Mouse (Mus musculus): ENCODE measurements around the gene Vat1. TPM values are rescaled to one million over a fixed set of nuclear protein-coding genes. Genes with fewer than 3 reads are reported as not detected.

Vat1 gene
- polyA plus RNA-seq, 1 experiment from 2014 or later: 39.3 TPM

DNA sequence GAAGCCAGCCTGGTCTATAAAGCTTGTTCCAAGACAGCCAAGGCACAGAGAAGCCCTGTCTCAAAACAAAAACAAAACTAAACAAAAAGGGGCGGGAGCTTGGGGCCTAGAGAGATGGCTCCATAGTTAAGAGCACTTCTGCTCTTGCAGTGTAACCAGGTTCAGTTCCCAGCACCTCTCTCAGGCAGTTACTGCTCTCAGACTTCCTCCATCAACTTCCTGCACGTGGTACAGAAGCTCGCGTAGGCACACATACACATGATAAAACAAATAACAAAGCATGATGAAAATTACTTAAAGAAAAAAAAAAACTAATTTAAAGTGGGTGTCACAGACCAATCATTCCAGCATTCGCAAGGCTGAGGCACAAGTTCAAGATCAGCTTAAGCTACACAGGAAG, 45.9 kb downstream of the Vat1 start:
- Histone ChIP-seq H3K27me3 (replicated peaks) (no peaks in the 10 kb centered on the region), H3K9me3 (replicated peaks) (no peaks in the 10 kb centered on the region), H3K27ac (ENCODE audit: poor library complexity, severe bottlenecking) (no peak overlapping the region), H3K4me1 (replicated peaks) (peaks cover 22% of the 10 kb centered on the region), H3K9ac (no peak overlapping the region), H3K36me3 (peaks cover 30% of the 10 kb centered on the region), H3K4me2 (no peak overlapping the region), H3K4me3 (no peak overlapping the region)
- WGBS: 91% methylated on average over 5 of the region's 5 CpGs
- no peak for ATAC-seq (ENCODE audit: insufficient number of reproducible peaks, low FRiP score)

DNA sequence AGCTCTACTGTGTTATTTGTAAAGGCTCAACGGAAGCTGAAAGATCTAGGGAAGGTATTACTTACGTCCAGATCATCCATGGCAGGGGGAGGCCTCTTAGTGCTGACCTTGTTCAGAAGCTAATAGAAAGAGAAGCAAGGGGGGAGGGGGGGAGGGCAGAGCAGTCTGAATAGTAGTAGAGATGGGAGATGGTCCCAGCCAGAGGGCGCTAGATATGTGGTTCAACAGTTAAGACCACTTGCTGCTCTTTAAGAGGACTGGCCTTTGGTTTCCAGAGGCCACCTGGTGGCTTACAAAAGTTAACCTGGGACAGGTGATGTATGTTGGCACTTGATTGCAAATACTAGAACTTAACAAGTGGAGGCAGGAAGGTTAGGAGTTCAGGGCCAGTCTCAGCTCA, 46.4 kb downstream of the Vat1 start:
- ATAC-seq (ENCODE audit: insufficient number of reproducible peaks, low FRiP score): no peak
- no peak overlapping the region for H3K4me2 ChIP-seq
- peaks cover 22% of the 10 kb centered on the region for H3K4me1 ChIP-seq (replicated peaks)
- H3K9ac ChIP-seq: no peak overlapping the region
- H3K27me3 ChIP-seq (replicated peaks): no peaks in the 10 kb centered on the region
- H3K27ac ChIP-seq (ENCODE audit: poor library complexity, severe bottlenecking): no peak overlapping the region
- H3K4me3 ChIP-seq: no peak overlapping the region
- H3K9me3 ChIP-seq (replicated peaks): no peaks in the 10 kb centered on the region
- WGBS: 39% methylated on average over 3 of the region's 3 CpGs
- H3K36me3 ChIP-seq: peaks cover 30% of the 10 kb centered on the region

GRCm38 (mm10) chr11:101418991-101419390, 47.0 kb downstream of the Vat1 start:
- 50% methylated on average over 6 of the region's 6 CpGs for WGBS
- Histone ChIP-seq H3K27ac (ENCODE audit: poor library complexity, severe bottlenecking) (no peak overlapping the region), H3K9ac (no peak overlapping the region), H3K36me3 (peaks cover 32% of the 10 kb centered on the region), H3K4me1 (replicated peaks) (peaks cover 22% of the 10 kb centered on the region), H3K4me3 (no peak overlapping the region), H3K4me2 (no peak overlapping the region), H3K27me3 (replicated peaks) (no peaks in the 10 kb centered on the region), H3K9me3 (replicated peaks) (no peaks in the 10 kb centered on the region)
- ATAC-seq (ENCODE audit: insufficient number of reproducible peaks, low FRiP score): no peak

DNA sequence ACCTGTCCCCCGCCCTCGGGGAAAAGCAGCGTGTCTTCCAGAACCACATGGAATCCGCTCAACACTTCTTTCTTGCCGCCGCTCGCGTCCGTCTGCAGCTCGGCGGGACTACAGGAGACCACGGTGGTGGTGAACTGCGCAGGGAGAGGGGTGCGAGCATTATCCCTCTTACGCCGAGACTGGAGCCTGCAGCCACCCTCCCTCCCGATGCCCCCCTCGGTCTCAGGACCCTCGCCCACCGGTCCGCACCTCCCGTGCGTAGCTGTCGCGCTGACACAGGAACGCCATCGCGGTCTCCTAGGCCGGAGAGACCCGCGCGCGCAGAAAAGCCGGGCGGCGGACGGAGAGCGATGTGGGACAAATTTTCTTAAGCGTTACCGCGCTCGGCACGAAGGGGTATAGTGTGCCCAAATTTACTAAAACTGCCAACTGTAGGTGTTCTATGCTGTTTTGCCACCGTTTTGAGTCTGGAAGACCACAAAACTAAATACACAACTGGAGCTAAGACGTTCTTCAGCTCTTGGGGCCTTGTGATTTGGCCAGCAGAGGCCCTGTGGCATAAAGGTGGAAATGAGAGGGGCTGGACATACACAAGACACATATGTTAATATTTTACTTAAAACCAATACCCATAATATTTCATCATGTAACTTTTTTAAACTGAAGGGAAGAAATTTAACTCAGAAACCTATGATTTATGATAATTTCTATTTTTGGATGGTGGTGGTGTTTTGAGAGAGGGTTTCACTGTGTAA, 48.8 kb downstream of the Vat1 start, which contains the start of gene Aarsd1:
TSS of gene Aarsd1 (minus strand) at position 515 of the 755 bp plus-strand sequence.
- WGBS: under 1% methylated on average over 45 of the region's 45 CpGs
- H3K4me1 ChIP-seq (replicated peaks): peaks cover 15% of the 10 kb centered on the region
- H3K4me2 ChIP-seq: peak within 1 kb of the TSS; percentile 97
- peak within 1 kb of the TSS; percentile 94 for H3K9ac ChIP-seq
- H3K4me3 ChIP-seq: peak within 1 kb of the TSS; percentile 83
- ATAC-seq (ENCODE audit: insufficient number of reproducible peaks, low FRiP score): peak; percentile 85
- peak within 1 kb of the TSS; percentile 56 for H3K27ac ChIP-seq (ENCODE audit: poor library complexity, severe bottlenecking)
- peaks cover 49% of the 10 kb centered on the region for H3K36me3 ChIP-seq
- no peaks in the 10 kb centered on the region for H3K27me3 ChIP-seq (replicated peaks)
- no peaks in the 10 kb centered on the region for H3K9me3 ChIP-seq (replicated peaks)

GRCm38 (mm10) chr11:101416433-101417100, 49.5 kb downstream of the Vat1 start:
- WGBS: 2% methylated on average over 11 of the region's 11 CpGs
- Histone ChIP-seq H3K4me1 (replicated peaks) (peaks cover 9% of the 10 kb centered on the region), H3K4me2 (peak overlapping the region; percentile 97), H3K9ac (peak overlapping the region; percentile 94), H3K4me3 (peak overlapping the region; percentile 83), H3K27me3 (replicated peaks) (no peaks in the 10 kb centered on the region), H3K27ac (ENCODE audit: poor library complexity, severe bottlenecking) (peak overlapping the region; percentile 56), H3K36me3 (peaks cover 49% of the 10 kb centered on the region), H3K9me3 (replicated peaks) (no peaks in the 10 kb centered on the region)
- no peak for ATAC-seq (ENCODE audit: insufficient number of reproducible peaks, low FRiP score)

DNA sequence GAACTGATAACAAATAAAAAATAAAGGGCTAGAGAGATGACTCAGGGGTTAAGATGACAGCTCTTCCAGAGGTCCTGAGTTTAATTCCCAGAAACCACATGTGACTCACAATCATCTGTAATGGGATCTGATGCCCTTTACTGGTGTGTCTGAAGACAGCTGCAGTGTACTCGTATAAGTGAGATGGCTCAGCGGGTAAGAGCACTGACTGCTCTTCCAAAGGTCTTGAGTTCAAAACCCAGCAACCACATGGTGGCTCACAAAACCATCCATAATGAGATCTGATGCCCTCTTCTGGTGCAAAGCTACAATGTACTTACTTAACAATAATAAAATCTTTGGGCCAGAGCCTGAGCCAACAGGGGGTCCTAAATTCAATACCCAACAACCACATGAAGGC, 50.7 kb downstream of the Vat1 start:
- no peak for ATAC-seq (ENCODE audit: insufficient number of reproducible peaks, low FRiP score)
- Histone ChIP-seq H3K27ac (ENCODE audit: poor library complexity, severe bottlenecking) (no peak overlapping the region), H3K27me3 (replicated peaks) (no peaks in the 10 kb centered on the region), H3K9me3 (replicated peaks) (no peaks in the 10 kb centered on the region), H3K36me3 (peaks cover 53% of the 10 kb centered on the region), H3K4me1 (replicated peaks) (peaks cover 9% of the 10 kb centered on the region), H3K4me2 (no peak overlapping the region), H3K9ac (no peak overlapping the region), H3K4me3 (no peak overlapping the region)
- WGBS: 94% methylated on average over 2 of the region's 2 CpGs

Small RNA genes within 50 kb of the gene (microRNA-seq; reads per million reads assigned to microRNA genes)
- 1.9 reads per million for gene Mir6929

Other genes starting within 250 kb of the Vat1 start
- 14.9 and 16.1 TPM in 2 replicates for gene Ezh1, start 239.8 kb downstream of the Vat1 start, polyA plus RNA-seq (2016; fragmentation: Nextera tagmentation; extraction: Ambion mirVana)
- gene Ramp2, start 220.2 kb downstream of the Vat1 start, polyA plus RNA-seq (2016; fragmentation: Nextera tagmentation; extraction: Ambion mirVana): 233 and 245 TPM in 2 replicates
- gene Vps25, start 212.5 kb downstream of the Vat1 start, polyA plus RNA-seq (2016; fragmentation: Nextera tagmentation; extraction: Ambion mirVana): 98.8 and 101 TPM in 2 replicates
- 14.0 TPM in 2 replicates for gene Wnk4, start 205.7 kb downstream of the Vat1 start, polyA plus RNA-seq (2016; fragmentation: Nextera tagmentation; extraction: Ambion mirVana)
- gene Cntd1, start 187.2 kb downstream of the Vat1 start, polyA plus RNA-seq (2016; fragmentation: Nextera tagmentation; extraction: Ambion mirVana): 0.81 and 1.5 TPM in 2 replicates
- gene Coa3, start 187.1 kb downstream of the Vat1 start, polyA plus RNA-seq (2016; fragmentation: Nextera tagmentation; extraction: Ambion mirVana): 165 and 171 TPM in 2 replicates
- gene Becn1, start 163.9 kb downstream of the Vat1 start, polyA plus RNA-seq (2016; fragmentation: Nextera tagmentation; extraction: Ambion mirVana): 141 TPM in 2 replicates
- gene Psme3, start 150.0 kb downstream of the Vat1 start, polyA plus RNA-seq (2016; fragmentation: Nextera tagmentation; extraction: Ambion mirVana): 131 and 136 TPM in 2 replicates
- 1.3 and 1.5 TPM in 2 replicates for gene Aoc2, start 141.2 kb downstream of the Vat1 start, polyA plus RNA-seq (2016; fragmentation: Nextera tagmentation; extraction: Ambion mirVana)
- gene Aoc3, start 135.6 kb downstream of the Vat1 start, polyA plus RNA-seq (2016; fragmentation: Nextera tagmentation; extraction: Ambion mirVana): 0.06 and 0.17 TPM in 2 replicates
- not detected in 2 replicates for gene G6pc, start 98.7 kb downstream of the Vat1 start, polyA plus RNA-seq (2016; fragmentation: Nextera tagmentation; extraction: Ambion mirVana)
- 42.9 and 55.5 TPM in 2 replicates for gene Aarsd1, start 48.6 kb downstream of the Vat1 start, polyA plus RNA-seq (2016; fragmentation: Nextera tagmentation; extraction: Ambion mirVana)
- 6.7 and 14.0 TPM in 2 replicates for gene Gm27029, start 41.4 kb downstream of the Vat1 start, polyA plus RNA-seq (2016; fragmentation: Nextera tagmentation; extraction: Ambion mirVana)
- gene Rundc1, start 41.1 kb downstream of the Vat1 start, polyA plus RNA-seq (2016; fragmentation: Nextera tagmentation; extraction: Ambion mirVana): 17.3 and 17.4 TPM in 2 replicates
- gene Ptges3l, start 40.9 kb downstream of the Vat1 start, polyA plus RNA-seq (2016; fragmentation: Nextera tagmentation; extraction: Ambion mirVana): 80.3 and 80.5 TPM in 2 replicates
- 247 and 258 TPM in 2 replicates for gene Rpl27, start 23.9 kb downstream of the Vat1 start, polyA plus RNA-seq (2016; fragmentation: Nextera tagmentation; extraction: Ambion mirVana)
- 11.5 and 12.3 TPM in 2 replicates for gene Ifi35, start 17.8 kb downstream of the Vat1 start, polyA plus RNA-seq (2016; fragmentation: Nextera tagmentation; extraction: Ambion mirVana)
- 30.5 and 31.9 TPM in 2 replicates for gene Rnd2, start 1.2 kb downstream of the Vat1 start, polyA plus RNA-seq (2016; fragmentation: Nextera tagmentation; extraction: Ambion mirVana)
- gene Brca1, start 85.7 kb upstream of the Vat1 start, polyA plus RNA-seq (2016; fragmentation: Nextera tagmentation; extraction: Ambion mirVana): 10.4 and 13.3 TPM in 2 replicates
- gene Nbr1, start 85.9 kb upstream of the Vat1 start, polyA plus RNA-seq (2016; fragmentation: Nextera tagmentation; extraction: Ambion mirVana): 77.7 and 78.7 TPM in 2 replicates
- gene Tmem106a, start 116.0 kb upstream of the Vat1 start, polyA plus RNA-seq (2016; fragmentation: Nextera tagmentation; extraction: Ambion mirVana): 4.0 and 4.5 TPM in 2 replicates
- not detected in 2 replicates for gene Gm11634, start 133.0 kb upstream of the Vat1 start, polyA plus RNA-seq (2016; fragmentation: Nextera tagmentation; extraction: Ambion mirVana)
- gene Rdm1, start 161.0 kb upstream of the Vat1 start, polyA plus RNA-seq (2016; fragmentation: Nextera tagmentation; extraction: Ambion mirVana): 28.3 and 36.2 TPM in 2 replicates
- gene Arl4d, start 199.3 kb upstream of the Vat1 start, polyA plus RNA-seq (2016; fragmentation: Nextera tagmentation; extraction: Ambion mirVana): 10.0 and 10.3 TPM in 2 replicates